Mouse (Mus musculus): ENCODE data around the gene Rorb. TPM values are rescaled to one million over a fixed set of nuclear protein-coding genes. Genes with fewer than 3 reads are reported as not detected.
A peak's percentile ranks its signal among the peaks of the same experiment; 100 is the strongest.

Gene Rorb
- polyA plus RNA-seq (2014; fragmentation: Nextera tagmentation; extraction: Ambion mirVana): 0.05 and 0.08 TPM in 2 replicates

- Histone ChIP-seq H3K4me2 (peak within 1 kb of the TSS; percentile 86), H3K27me3 (replicated peaks; ENCODE audit: control insufficient read depth, insufficient read depth, low read length) (peaks cover 31% of the 10 kb centered on the region), H3K27ac (ENCODE audit: low read depth, low read length) (no peak within 1 kb of the TSS), H3K4me3 (ENCODE audit: low read depth, low read length) (peak within 1 kb of the TSS; percentile 51), H3K9ac (ENCODE audit: low read depth, low read length) (no peak within 1 kb of the TSS), H3K4me1 (replicated peaks; ENCODE audit: control insufficient read depth, insufficient read depth, low read length) (no peaks in the 10 kb centered on the region), H3K36me3 (ENCODE audit: control insufficient read depth, insufficient read depth, low read length) (no peaks in the 10 kb centered on the region), H3K9me3 (ENCODE audit: control insufficient read depth, low read length) (no peaks in the 10 kb centered on the region)
- WGBS: under 1% methylated on average over 25 of the region's 25 CpGs
- DNase-seq (ENCODE audit: low spot score): peak; percentile 79
- ATAC-seq (replicated peaks; ENCODE audit: low FRiP score): peak; percentile 99
Measured at GRCm38 (mm10) chr19:19110793-19111427, at the start of gene Rorb. Gene Rorb, minus strand, starts transcription at chr19:19111196.

- DNase-seq (ENCODE audit: low spot score) (no peak), ATAC-seq (replicated peaks; ENCODE audit: low FRiP score) (no peak)
- Histone ChIP-seq H3K27me3 (replicated peaks; ENCODE audit: control insufficient read depth, insufficient read depth, low read length) (no peaks in the 10 kb centered on the region), H3K27ac (ENCODE audit: low read depth, low read length) (no peak overlapping the region), H3K4me3 (ENCODE audit: low read depth, low read length) (no peak overlapping the region), H3K4me1 (replicated peaks; ENCODE audit: control insufficient read depth, insufficient read depth, low read length) (no peaks in the 10 kb centered on the region), H3K36me3 (ENCODE audit: control insufficient read depth, insufficient read depth, low read length) (no peaks in the 10 kb centered on the region), H3K9me3 (ENCODE audit: control insufficient read depth, low read length) (no peaks in the 10 kb centered on the region; the same call in 1 of the 2 replicates), H3K4me2 (no peak overlapping the region), H3K9ac (ENCODE audit: low read depth, low read length) (no peak overlapping the region)
- WGBS: 75% methylated on average over 6 of the region's 6 CpGs
Measured at GRCm38 (mm10) chr19:19148847-19149246, 37.9 kb upstream of the Rorb start.

GRCm38 (mm10) chr19:19144447-19144846 is 33.5 kb upstream of the Rorb start:
- WGBS: 73% methylated on average over 4 of the region's 4 CpGs
- Histone ChIP-seq H3K4me2 (no peak overlapping the region), H3K9me3 (ENCODE audit: control insufficient read depth, low read length) (no peaks in the 10 kb centered on the region), H3K27me3 (replicated peaks; ENCODE audit: control insufficient read depth, insufficient read depth, low read length) (no peaks in the 10 kb centered on the region), H3K27ac (ENCODE audit: low read depth, low read length) (no peak overlapping the region), H3K9ac (ENCODE audit: low read depth, low read length) (no peak overlapping the region), H3K36me3 (ENCODE audit: control insufficient read depth, insufficient read depth, low read length) (no peaks in the 10 kb centered on the region), H3K4me1 (replicated peaks; ENCODE audit: control insufficient read depth, insufficient read depth, low read length) (no peaks in the 10 kb centered on the region), H3K4me3 (ENCODE audit: low read depth, low read length) (no peak overlapping the region)
- no peak for DNase-seq (ENCODE audit: low spot score)
- no peak for ATAC-seq (replicated peaks; ENCODE audit: low FRiP score)

- H3K27me3 ChIP-seq (replicated peaks; ENCODE audit: control insufficient read depth, insufficient read depth, low read length): no peaks in the 10 kb centered on the region
- no peak overlapping the region for H3K4me3 ChIP-seq (ENCODE audit: low read depth, low read length)
- no peak for ATAC-seq (replicated peaks; ENCODE audit: low FRiP score)
- no peaks in the 10 kb centered on the region for H3K4me1 ChIP-seq (replicated peaks; ENCODE audit: control insufficient read depth, insufficient read depth, low read length)
- H3K9me3 ChIP-seq (ENCODE audit: control insufficient read depth, low read length): no peaks in the 10 kb centered on the region
- H3K36me3 ChIP-seq (ENCODE audit: control insufficient read depth, insufficient read depth, low read length): no peaks in the 10 kb centered on the region
- H3K27ac ChIP-seq (ENCODE audit: low read depth, low read length): no peak overlapping the region
- H3K9ac ChIP-seq (ENCODE audit: low read depth, low read length): no peak overlapping the region
- no peak for DNase-seq (ENCODE audit: low spot score)
- no peak overlapping the region for H3K4me2 ChIP-seq
- WGBS: 83% methylated on average over 2 of the region's 2 CpGs
Measured at GRCm38 (mm10) chr19:19136856-19137255, 25.9 kb upstream of the Rorb start.

- WGBS: 76% methylated on average over 2 of the region's 2 CpGs
- Histone ChIP-seq H3K9me3 (ENCODE audit: control insufficient read depth, low read length) (no peaks in the 10 kb centered on the region), H3K4me3 (ENCODE audit: low read depth, low read length) (no peak overlapping the region), H3K9ac (ENCODE audit: low read depth, low read length) (no peak overlapping the region), H3K27me3 (replicated peaks; ENCODE audit: control insufficient read depth, insufficient read depth, low read length) (no peaks in the 10 kb centered on the region), H3K4me1 (replicated peaks; ENCODE audit: control insufficient read depth, insufficient read depth, low read length) (no peaks in the 10 kb centered on the region), H3K4me2 (no peak overlapping the region), H3K27ac (ENCODE audit: low read depth, low read length) (no peak overlapping the region), H3K36me3 (ENCODE audit: control insufficient read depth, insufficient read depth, low read length) (no peaks in the 10 kb centered on the region)
- ATAC-seq (replicated peaks; ENCODE audit: low FRiP score) (no peak), DNase-seq (ENCODE audit: low spot score) (no peak)
Measured at GRCm38 (mm10) chr19:19135838-19136237, 24.8 kb upstream of the Rorb start.

- no peaks in the 10 kb centered on the region for H3K4me1 ChIP-seq (replicated peaks; ENCODE audit: control insufficient read depth, insufficient read depth, low read length)
- no peak overlapping the region for H3K4me2 ChIP-seq
- no peaks in the 10 kb centered on the region for H3K9me3 ChIP-seq (ENCODE audit: control insufficient read depth, low read length)
- no peaks in the 10 kb centered on the region for H3K36me3 ChIP-seq (ENCODE audit: control insufficient read depth, insufficient read depth, low read length)
- ATAC-seq (replicated peaks; ENCODE audit: low FRiP score) (no peak), DNase-seq (ENCODE audit: low spot score) (no peak)
- H3K4me3 ChIP-seq (ENCODE audit: low read depth, low read length): no peak overlapping the region
- H3K27ac ChIP-seq (ENCODE audit: low read depth, low read length): no peak overlapping the region
- H3K9ac ChIP-seq (ENCODE audit: low read depth, low read length): no peak overlapping the region
- H3K27me3 ChIP-seq (replicated peaks; ENCODE audit: control insufficient read depth, insufficient read depth, low read length): no peaks in the 10 kb centered on the region
- WGBS: 39% methylated on average over 2 of the region's 2 CpGs
Measured at GRCm38 (mm10) chr19:19122324-19122723, 11.3 kb upstream of the Rorb start.

- Histone ChIP-seq H3K4me3 (ENCODE audit: low read depth, low read length) (no peak overlapping the region), H3K36me3 (ENCODE audit: control insufficient read depth, insufficient read depth, low read length) (no peaks in the 10 kb centered on the region), H3K9me3 (ENCODE audit: control insufficient read depth, low read length) (no peaks in the 10 kb centered on the region), H3K4me2 (no peak overlapping the region), H3K4me1 (replicated peaks; ENCODE audit: control insufficient read depth, insufficient read depth, low read length) (no peaks in the 10 kb centered on the region), H3K27me3 (replicated peaks; ENCODE audit: control insufficient read depth, insufficient read depth, low read length) (peaks cover 31% of the 10 kb centered on the region), H3K27ac (ENCODE audit: low read depth, low read length) (no peak overlapping the region), H3K9ac (ENCODE audit: low read depth, low read length) (no peak overlapping the region)
- ATAC-seq (replicated peaks; ENCODE audit: low FRiP score) (no peak), DNase-seq (ENCODE audit: low spot score) (no peak)
- 54% methylated on average over 4 of the region's 4 CpGs for WGBS
Measured at GRCm38 (mm10) chr19:19112180-19112579, 1.2 kb upstream of the Rorb start.

- 3% methylated on average over 12 of the region's 12 CpGs for WGBS
- Histone ChIP-seq H3K9ac (ENCODE audit: low read depth, low read length) (no peak overlapping the region), H3K27ac (ENCODE audit: low read depth, low read length) (no peak overlapping the region), H3K9me3 (ENCODE audit: control insufficient read depth, low read length) (no peaks in the 10 kb centered on the region), H3K4me2 (peak overlapping the region; percentile 86), H3K4me3 (ENCODE audit: low read depth, low read length) (peak overlapping the region; percentile 51), H3K4me1 (replicated peaks; ENCODE audit: control insufficient read depth, insufficient read depth, low read length) (no peaks in the 10 kb centered on the region), H3K27me3 (replicated peaks; ENCODE audit: control insufficient read depth, insufficient read depth, low read length) (peaks cover 31% of the 10 kb centered on the region), H3K36me3 (ENCODE audit: control insufficient read depth, insufficient read depth, low read length) (no peaks in the 10 kb centered on the region)
- no peak for DNase-seq (ENCODE audit: low spot score)
- no peak for ATAC-seq (replicated peaks; ENCODE audit: low FRiP score)
Measured at GRCm38 (mm10) chr19:19111428-19112170, 603 bp upstream of the Rorb start.
